Mouse (Mus musculus): Measurements from ENCODE around the gene Wdhd1. TPM values are rescaled to one million over a fixed set of nuclear protein-coding genes. Genes with fewer than 3 reads are reported as not detected.
A peak's percentile ranks its signal among the peaks of the same experiment; 100 is the strongest.
"Not testable (repeated sequence)": the region's sequence is repeated elsewhere in the genome, so short reads cannot be mapped to it uniquely, and the experiment has no call there.

Gene Wdhd1
- 22.9 and 23.1 TPM in 2 replicates for polyA plus RNA-seq (2016; fragmentation: Nextera tagmentation; extraction: Ambion mirVana)

DNA sequence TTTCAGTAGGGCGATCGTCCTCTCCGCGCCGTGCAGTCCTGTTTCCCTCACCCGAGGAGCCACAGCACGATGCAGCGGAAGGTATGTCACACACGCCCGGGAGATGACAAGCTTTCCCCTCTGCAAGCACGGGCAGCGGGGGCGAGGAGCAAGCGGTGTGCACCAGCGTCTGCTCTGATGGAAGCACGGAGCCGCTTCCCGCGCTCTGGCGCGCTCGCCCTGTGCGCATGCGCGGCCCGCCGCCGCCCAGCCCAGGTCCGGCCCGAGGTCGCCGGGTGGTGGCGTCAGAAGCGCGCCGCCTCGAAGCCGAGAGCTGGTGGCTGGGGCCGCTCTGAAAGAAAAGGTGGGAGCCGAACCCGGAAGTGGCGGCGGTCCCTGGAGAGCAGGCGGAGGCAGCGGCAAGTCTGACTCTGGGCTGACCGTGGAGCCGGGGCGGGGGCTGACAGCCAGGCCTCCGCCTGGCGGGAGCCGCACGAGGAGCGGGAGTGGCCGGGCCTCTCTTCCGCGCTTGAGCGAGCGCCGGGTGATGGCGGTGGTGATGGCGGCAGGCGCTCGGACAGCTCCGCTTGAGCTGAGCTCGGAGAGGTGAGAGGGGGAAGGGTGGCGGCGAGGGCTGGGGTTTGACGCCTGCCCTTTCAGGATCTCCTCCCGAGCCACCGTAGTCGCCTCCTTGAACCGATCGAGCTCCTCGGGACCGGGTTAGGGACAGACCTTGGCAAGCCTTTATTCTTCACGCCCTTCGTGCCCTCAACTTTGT, at the start of gene Wdhd1, which contains the start of gene Socs4:
Gene Wdhd1 (minus strand): TSS at position 221 of the 757 bp plus-strand sequence.
Gene Socs4 (plus strand): TSS at position 295 of the 757 bp plus-strand sequence.
- H3K9ac ChIP-seq, result peak within 1 kb of the TSS; percentile 89
- peak within 1 kb of the TSS; percentile 80 for H3K4me2 ChIP-seq
- H3K27ac ChIP-seq (ENCODE audit: poor library complexity, severe bottlenecking), result peak within 1 kb of the TSS; percentile 97
- H3K27me3 ChIP-seq (replicated peaks), result no peaks in the 10 kb centered on the region
- H3K4me1 ChIP-seq (replicated peaks), result peaks cover 11% of the 10 kb centered on the region
- WGBS, result under 1% methylated on average over 76 of the region's 77 CpGs
- ATAC-seq (ENCODE audit: insufficient number of reproducible peaks, low FRiP score), result peak; percentile 96
- no peaks in the 10 kb centered on the region for H3K9me3 ChIP-seq (replicated peaks)
- H3K36me3 ChIP-seq, result peaks cover 16% of the 10 kb centered on the region
- peak within 1 kb of the TSS; percentile 84 for H3K4me3 ChIP-seq

DNA sequence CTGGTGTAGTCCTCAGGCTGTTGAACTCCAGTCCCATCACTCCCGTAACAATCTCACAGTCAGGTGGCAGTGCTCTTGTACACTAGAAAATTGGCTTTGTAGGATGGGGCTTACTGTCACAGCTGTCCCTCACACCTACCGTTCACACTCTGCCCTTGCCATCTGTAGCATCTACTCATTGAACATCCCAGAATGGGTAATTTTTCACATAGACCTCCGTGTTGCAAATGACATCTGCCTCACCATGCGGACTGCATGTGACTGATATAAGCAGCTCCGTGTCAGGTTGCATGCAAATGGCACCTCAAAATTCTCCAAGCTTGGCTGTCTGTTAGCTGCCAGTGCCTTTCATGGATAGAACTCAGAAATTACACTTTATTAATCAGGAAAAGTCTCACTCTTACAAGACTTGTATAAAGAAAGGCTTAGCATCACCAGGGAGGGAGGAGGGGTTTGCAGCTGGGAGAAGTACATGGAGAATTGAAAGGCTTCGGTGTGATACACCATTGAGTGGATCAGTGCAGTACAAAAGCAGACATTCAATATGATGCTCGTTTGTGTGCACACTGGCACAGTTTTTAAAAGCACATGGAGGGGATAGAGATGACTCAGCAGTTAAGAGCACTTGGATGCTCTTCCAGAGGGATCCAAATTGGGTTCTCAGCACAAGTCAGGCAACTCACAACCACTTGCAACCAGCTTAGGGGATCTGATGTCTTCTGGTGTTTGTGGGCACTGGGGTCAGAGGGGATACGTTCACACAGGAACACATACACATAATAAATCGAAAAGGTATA, 49.5 kb upstream of the Wdhd1 start:
- peaks cover 4% of the 10 kb centered on the region; the same call in 1 of the 2 replicates for H3K9me3 ChIP-seq (replicated peaks)
- H3K27me3 ChIP-seq (replicated peaks), result no peaks in the 10 kb centered on the region
- no peak overlapping the region for H3K9ac ChIP-seq
- H3K4me1 ChIP-seq (replicated peaks), result no peaks in the 10 kb centered on the region
- WGBS, result 85% methylated on average over 9 of the region's 9 CpGs
- H3K36me3 ChIP-seq, result peaks cover 25% of the 10 kb centered on the region
- ATAC-seq (ENCODE audit: insufficient number of reproducible peaks, low FRiP score), result no peak
- no peak overlapping the region for H3K27ac ChIP-seq (ENCODE audit: poor library complexity, severe bottlenecking)
- H3K4me2 ChIP-seq, result no peak overlapping the region
- no peak overlapping the region for H3K4me3 ChIP-seq

DNA sequence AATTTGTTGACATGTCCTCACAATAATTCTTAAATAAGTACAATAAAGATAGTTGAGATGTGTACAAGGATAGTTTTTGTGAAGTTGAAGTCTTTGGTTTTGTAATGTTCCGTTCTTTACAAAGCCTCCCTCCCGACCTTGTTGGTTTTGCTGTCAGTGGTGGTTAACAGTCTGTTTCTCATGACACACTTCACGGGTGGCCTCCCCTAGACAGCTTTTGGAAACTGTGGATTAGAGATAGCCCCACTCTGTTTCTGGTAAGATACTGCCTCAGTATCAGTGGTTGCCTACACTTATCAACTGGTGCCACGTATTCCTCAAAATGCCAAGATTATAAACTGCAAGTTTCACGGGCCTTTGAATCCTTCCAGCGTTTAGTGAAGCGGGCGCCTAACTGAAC, 44.9 kb upstream of the Wdhd1 start:
- 69% methylated on average over 7 of the region's 8 CpGs for WGBS
- H3K27ac ChIP-seq (ENCODE audit: poor library complexity, severe bottlenecking); H3K4me2 ChIP-seq; H3K9ac ChIP-seq; H3K4me3 ChIP-seq; H3K9me3 ChIP-seq (replicated peaks); H3K4me1 ChIP-seq (replicated peaks); H3K27me3 ChIP-seq (replicated peaks): not testable (repeated sequence)
- ATAC-seq (ENCODE audit: insufficient number of reproducible peaks, low FRiP score), result peak; percentile 18; the same call in 1 of the 2 replicates
- H3K36me3 ChIP-seq, result peaks cover 44% of the 10 kb centered on the region

DNA sequence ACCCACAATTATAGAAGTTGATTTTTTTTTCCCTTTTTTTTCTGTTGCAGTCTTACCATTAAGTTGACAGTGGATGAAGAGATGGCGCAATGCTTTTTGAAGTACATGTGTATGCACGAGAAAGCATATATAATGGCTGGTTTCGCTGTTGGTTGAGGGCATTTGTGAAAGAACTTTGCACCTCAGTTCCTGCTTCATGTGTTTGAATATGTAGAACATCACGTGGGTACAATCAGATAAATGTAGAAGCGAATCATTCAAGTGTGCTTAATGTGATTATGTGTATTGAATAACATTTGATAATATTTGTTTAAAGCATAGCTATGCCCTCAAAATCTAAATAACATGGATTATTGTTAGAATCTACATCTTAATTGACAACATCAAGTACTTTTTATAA, 42.7 kb upstream of the Wdhd1 start:
- no peak overlapping the region for H3K4me3 ChIP-seq
- H3K36me3 ChIP-seq, result peaks cover 49% of the 10 kb centered on the region
- no peaks in the 10 kb centered on the region for H3K4me1 ChIP-seq (replicated peaks)
- no peaks in the 10 kb centered on the region for H3K27me3 ChIP-seq (replicated peaks)
- WGBS, result 89% methylated on average over 5 of the region's 5 CpGs
- no peak overlapping the region for H3K9ac ChIP-seq
- no peak overlapping the region for H3K27ac ChIP-seq (ENCODE audit: poor library complexity, severe bottlenecking)
- no peak for ATAC-seq (ENCODE audit: insufficient number of reproducible peaks, low FRiP score)
- H3K4me2 ChIP-seq, result no peak overlapping the region
- no peaks in the 10 kb centered on the region for H3K9me3 ChIP-seq (replicated peaks)

DNA sequence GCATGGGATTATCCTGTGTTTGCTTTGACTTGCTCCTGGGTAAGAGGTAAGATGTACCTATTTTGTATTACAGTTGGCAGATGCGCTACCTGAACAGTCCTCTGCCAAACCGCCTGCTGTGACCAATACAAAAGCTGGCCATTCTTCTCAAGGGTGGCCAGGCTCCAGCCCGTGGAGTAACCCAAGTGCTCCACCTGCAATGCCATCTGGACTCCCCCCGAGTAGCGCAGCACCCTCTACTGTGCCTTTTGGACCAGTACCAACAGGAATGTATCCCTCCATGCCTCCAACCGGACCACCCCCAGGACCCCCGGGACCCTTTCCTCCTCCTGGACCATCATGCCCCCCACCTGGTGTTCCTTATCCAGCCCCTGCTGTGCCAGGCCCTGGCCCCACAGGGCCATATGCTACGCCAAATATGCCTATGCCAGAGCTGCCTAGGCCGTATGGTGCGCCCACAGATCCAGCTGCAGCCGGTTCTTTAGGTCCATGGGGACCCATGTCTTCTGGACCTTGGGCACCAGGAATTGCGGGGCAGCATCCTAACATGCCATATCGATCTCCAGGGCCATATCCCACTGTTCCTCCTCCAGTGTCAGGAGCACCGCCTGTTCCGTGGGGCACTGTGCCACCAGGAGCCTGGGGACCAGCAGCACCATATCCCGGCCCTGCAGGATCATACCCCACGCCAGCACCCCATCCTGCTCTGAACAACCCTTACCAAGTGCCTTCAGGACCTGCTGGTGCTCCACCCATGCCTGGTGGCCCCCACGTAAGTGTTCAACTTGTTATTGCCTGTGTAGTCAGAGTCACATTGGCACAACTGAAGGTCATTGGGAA, 33.9 kb upstream of the Wdhd1 start:
- Histone ChIP-seq H3K4me2 (no peak overlapping the region), H3K9ac (no peak overlapping the region), H3K27ac (ENCODE audit: poor library complexity, severe bottlenecking) (no peak overlapping the region), H3K4me3 (no peak overlapping the region), H3K9me3 (replicated peaks) (no peaks in the 10 kb centered on the region), H3K27me3 (replicated peaks) (no peaks in the 10 kb centered on the region), H3K36me3 (peaks cover 59% of the 10 kb centered on the region), H3K4me1 (replicated peaks) (no peaks in the 10 kb centered on the region)
- WGBS, result 92% methylated on average over 18 of the region's 18 CpGs
- ATAC-seq (ENCODE audit: insufficient number of reproducible peaks, low FRiP score), result no peak

DNA sequence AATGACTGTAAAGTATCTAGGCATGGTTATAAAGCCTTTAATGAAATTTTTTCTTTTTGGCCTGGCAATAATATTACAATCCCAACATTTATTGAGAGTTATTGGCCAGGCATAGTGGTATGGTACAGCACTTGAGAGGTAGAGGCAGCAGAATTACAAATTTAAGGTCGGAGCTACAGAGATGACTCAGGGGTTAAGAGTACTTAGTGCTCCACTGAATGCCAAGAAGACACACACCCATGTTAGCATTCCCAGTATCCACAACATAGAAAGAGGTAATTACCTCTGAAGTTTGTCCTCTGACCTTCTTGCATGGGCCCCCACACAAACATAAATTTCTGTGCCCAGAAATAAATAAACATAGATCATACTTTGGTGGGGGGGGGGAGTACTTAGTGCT, 32.4 kb upstream of the Wdhd1 start:
- H3K36me3 ChIP-seq, result peaks cover 52% of the 10 kb centered on the region
- H3K4me1 ChIP-seq (replicated peaks), result no peaks in the 10 kb centered on the region; the same call in 1 of the 2 replicates
- no peaks in the 10 kb centered on the region for H3K9me3 ChIP-seq (replicated peaks)
- no peak overlapping the region for H3K27ac ChIP-seq (ENCODE audit: poor library complexity, severe bottlenecking)
- H3K4me2 ChIP-seq, result no peak overlapping the region
- 93% methylated on average over 1 of the region's 1 CpGs for WGBS
- H3K4me3 ChIP-seq, result no peak overlapping the region
- no peaks in the 10 kb centered on the region for H3K27me3 ChIP-seq (replicated peaks)
- no peak overlapping the region for H3K9ac ChIP-seq
- ATAC-seq (ENCODE audit: insufficient number of reproducible peaks, low FRiP score), result no peak

DNA sequence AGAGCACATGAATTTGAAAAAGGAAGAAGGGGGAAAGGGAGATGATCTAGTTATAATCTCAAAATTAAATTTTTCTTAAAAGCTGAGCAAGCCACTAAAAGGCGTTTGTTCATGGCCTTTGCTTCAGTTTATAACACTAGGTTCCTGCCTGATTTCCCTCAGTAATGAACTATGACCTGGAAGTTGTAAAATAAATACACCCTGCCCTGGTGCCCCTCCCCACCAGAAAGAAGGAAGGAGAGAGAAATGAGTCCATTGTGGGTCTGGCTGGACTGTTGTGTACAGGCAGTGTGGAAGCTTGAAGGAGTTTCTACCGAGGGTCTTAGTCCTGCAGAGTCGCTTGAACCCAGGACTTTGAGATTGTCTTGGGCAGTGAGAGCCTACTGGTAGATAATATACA, 31.0 kb upstream of the Wdhd1 start:
- H3K4me3 ChIP-seq, result no peak overlapping the region
- no peak overlapping the region for H3K9ac ChIP-seq
- no peaks in the 10 kb centered on the region for H3K9me3 ChIP-seq (replicated peaks)
- peaks cover 52% of the 10 kb centered on the region for H3K36me3 ChIP-seq
- peaks cover 5% of the 10 kb centered on the region; the same call in 1 of the 2 replicates for H3K4me1 ChIP-seq (replicated peaks)
- H3K4me2 ChIP-seq, result no peak overlapping the region
- 82% methylated on average over 3 of the region's 3 CpGs for WGBS
- H3K27me3 ChIP-seq (replicated peaks), result no peaks in the 10 kb centered on the region
- no peak for ATAC-seq (ENCODE audit: insufficient number of reproducible peaks, low FRiP score)
- no peak overlapping the region for H3K27ac ChIP-seq (ENCODE audit: poor library complexity, severe bottlenecking)

DNA sequence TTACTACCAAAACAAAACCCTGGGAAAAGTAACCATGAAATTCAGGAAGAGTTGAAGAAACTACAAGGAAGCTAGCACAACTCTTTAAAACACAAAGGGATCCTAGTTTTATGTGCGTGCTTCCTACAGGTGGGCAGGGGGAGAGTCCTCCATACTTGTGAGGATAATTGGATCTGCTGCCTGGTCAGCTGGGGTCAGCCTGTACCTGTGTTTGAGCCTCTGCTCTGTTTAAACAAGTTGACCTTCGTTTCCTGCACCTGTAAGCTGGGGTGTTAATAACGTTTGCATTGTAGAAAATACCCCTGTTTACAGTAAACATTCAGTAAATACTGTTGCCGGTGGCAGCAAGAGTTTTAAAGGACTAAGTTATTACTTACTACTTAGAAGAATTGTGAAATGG, 29.3 kb upstream of the Wdhd1 start:
- 85% methylated on average over 4 of the region's 4 CpGs for WGBS
- Histone ChIP-seq H3K4me1 (replicated peaks) (peaks cover 5% of the 10 kb centered on the region; the same call in 1 of the 2 replicates), H3K9ac (no peak overlapping the region), H3K27me3 (replicated peaks) (no peaks in the 10 kb centered on the region), H3K4me3 (no peak overlapping the region), H3K9me3 (replicated peaks) (no peaks in the 10 kb centered on the region), H3K27ac (ENCODE audit: poor library complexity, severe bottlenecking) (no peak overlapping the region), H3K4me2 (no peak overlapping the region), H3K36me3 (peaks cover 45% of the 10 kb centered on the region)
- ATAC-seq (ENCODE audit: insufficient number of reproducible peaks, low FRiP score), result no peak

DNA sequence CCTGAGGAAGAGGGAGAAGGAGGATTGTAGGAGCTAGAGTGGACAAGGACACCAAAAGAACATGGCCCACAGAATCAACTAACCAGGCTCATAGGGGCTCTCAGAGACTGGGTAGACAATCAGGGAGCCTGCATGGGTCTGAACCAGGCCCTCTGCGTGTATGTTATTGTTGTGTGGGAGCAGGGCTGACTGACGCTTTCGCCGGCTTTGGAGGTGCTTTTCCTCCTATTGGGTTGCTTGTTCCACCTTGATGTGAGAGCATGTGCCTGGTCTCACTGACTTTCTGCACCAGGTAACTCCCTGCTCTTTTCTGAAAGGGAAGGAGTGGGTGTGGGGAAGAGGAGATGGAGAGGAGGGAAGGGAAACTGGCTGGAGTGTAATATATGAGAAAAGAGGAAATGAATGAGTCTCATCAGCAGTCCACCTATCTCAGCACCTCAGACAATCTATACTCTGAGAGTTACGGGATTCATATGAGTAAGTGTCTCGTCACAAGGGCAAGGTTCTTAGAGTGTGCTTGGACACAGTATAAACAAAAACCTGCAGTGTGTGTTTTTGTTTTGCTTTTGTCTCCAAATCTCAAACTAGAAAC, 28.3 kb upstream of the Wdhd1 start:
- Histone ChIP-seq H3K4me2 (no peak overlapping the region), H3K36me3 (peaks cover 35% of the 10 kb centered on the region), H3K27ac (ENCODE audit: poor library complexity, severe bottlenecking) (no peak overlapping the region), H3K27me3 (replicated peaks) (no peaks in the 10 kb centered on the region), H3K9ac (no peak overlapping the region), H3K4me1 (replicated peaks) (peaks cover 13% of the 10 kb centered on the region), H3K9me3 (replicated peaks) (no peaks in the 10 kb centered on the region), H3K4me3 (no peak overlapping the region)
- 91% methylated on average over 6 of the region's 6 CpGs for WGBS
- ATAC-seq (ENCODE audit: insufficient number of reproducible peaks, low FRiP score), result no peak

DNA sequence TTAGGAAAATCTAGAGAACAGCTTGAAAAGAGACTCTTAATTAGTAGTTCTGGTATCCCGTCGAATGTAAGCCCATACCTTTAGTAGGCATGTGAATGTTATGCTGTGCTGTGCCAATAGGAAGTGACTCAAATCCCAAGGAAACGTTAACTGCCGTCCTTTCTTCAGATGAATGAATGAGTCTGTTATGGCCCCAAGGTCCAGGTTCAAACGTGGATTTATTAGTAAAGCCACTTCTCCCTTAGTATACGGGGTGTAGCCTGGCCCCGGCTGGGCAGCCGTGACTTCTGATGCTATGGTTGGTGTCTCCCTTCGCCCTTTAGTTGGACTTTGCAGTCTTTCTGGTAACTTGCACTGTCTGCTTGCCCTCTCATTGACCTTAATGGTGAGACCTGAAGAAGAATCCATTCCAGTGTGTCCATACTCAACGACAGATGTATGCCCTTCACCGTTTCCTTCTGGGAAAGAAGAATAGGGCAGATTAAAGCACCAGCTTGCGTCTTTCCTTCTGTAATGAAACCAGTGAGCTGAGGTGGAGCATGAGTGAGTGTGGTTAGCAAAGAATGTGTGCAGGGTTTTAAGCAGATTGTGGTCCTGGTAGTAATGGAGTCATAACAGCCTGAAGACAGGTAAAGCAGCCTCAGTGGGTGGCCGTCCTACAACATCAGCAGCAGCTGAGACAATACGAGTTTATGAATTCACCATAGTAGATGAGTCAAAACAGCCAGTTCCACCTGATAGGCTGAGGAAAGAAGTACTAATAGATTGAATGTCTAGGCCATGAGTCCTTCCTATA, 26.4 kb upstream of the Wdhd1 start:
- Histone ChIP-seq H3K27ac (ENCODE audit: poor library complexity, severe bottlenecking) (no peak overlapping the region), H3K4me3 (no peak overlapping the region), H3K9me3 (replicated peaks) (no peaks in the 10 kb centered on the region), H3K9ac (no peak overlapping the region), H3K4me1 (replicated peaks) (peaks cover 17% of the 10 kb centered on the region), H3K36me3 (peaks cover 26% of the 10 kb centered on the region), H3K4me2 (no peak overlapping the region), H3K27me3 (replicated peaks) (no peaks in the 10 kb centered on the region)
- no peak for ATAC-seq (ENCODE audit: insufficient number of reproducible peaks, low FRiP score)
- WGBS, result 81% methylated on average over 14 of the region's 14 CpGs
